Mouse (Mus musculus) urinary bladder, postnatal 36 days (tissue): Measurements from ENCODE around the gene Fam219a.
A peak's percentile ranks its signal among the peaks of the same experiment; 100 is the strongest.

Experiments used
- DNase-seq, 2 experiments: peaks; one replicate each; pipeline ENCODE4 v3.0.0; 2022; ENCODE audit warnings: low spot score in 2 of 2, mixed read lengths in 1 of 2

Fam219a gene

GRCm38 (mm10) chr4:41477648-41478160 is 91.6 kb downstream of the Fam219a start:
- DNase-seq = no peak

- DNase-seq = no peak
Observed at GRCm38 (mm10) chr4:41471384-41471689, 98.0 kb downstream of the Fam219a start.

GRCm38 (mm10) chr4:41470684-41471383 is 98.5 kb downstream of the Fam219a start:
- no peak for DNase-seq

- DNase-seq = no peak
Observed at GRCm38 (mm10) chr4:41470051-41470683, 99.2 kb downstream of the Fam219a start.

GRCm38 (mm10) chr4:41469199-41469598 is 100.1 kb downstream of the Fam219a start:
- no peak for DNase-seq

GRCm38 (mm10) chr4:41468396-41469080 is 100.8 kb downstream of the Fam219a start:
- DNase-seq = peak; percentile 48 to 58
